Mouse (Mus musculus): ENCODE measurements around the gene Slc26a10.

GRCm38 (mm10) chr10:127156089-127156488, 24.4 kb downstream of the Slc26a10 start:
- TF ChIP-seq POLR2A (IDR thresholded peaks at IDR 0.05; ENCODE audit: borderline replicate concordance, extremely low read depth, insufficient read depth, insufficient read length, poor library complexity, severe bottlenecking) = no peak
- no peak for TF ChIP-seq CTCF (IDR thresholded peaks at IDR 0.05; ENCODE audit: borderline replicate concordance, extremely low read depth, insufficient read depth, insufficient read length)
